Mouse (Mus musculus) v-Abl transformed pro-B cells (cell line): ENCODE measurements at regions not wholly inside any gene's neighbourhood (a gene's known extent, or its start where the extent isn't known, plus 50 kb on each side); places are given as distances from the start of the nearest gene placed in this dataset.

Source experiments
- in situ Hi-C, 2 experiments: fragments of 400-800 bp; cut with MboI; formaldehyde crosslinking; loops; one replicate each; pipeline ENCODE4 v1.15.1; 2025; ENCODE audit not compliant: unreplicated experiment in 2 of 2

- in situ Hi-C loops, result no loop called here
These were observed 52.0 kb upstream of the Mgat5 start for GRCm38 (mm10) chr1:127152840-127153239.

GRCm38 (mm10) chr1:127135521-127135920 is 69.3 kb upstream of the Mgat5 start:
- in situ Hi-C loops, result no loop called here

- in situ Hi-C loops, result no loop called here
These were observed 72.9 kb upstream of the Mgat5 start for GRCm38 (mm10) chr1:127131871-127132270.

GRCm38 (mm10) chr1:127124862-127125261 is 80.0 kb upstream of the Mgat5 start:
- in situ Hi-C loops, result no loop called here

GRCm38 (mm10) chr1:127118019-127118418 is 86.8 kb upstream of the Mgat5 start:
- in situ Hi-C loops, result no loop called here

GRCm38 (mm10) chr1:127107485-127107884 is 97.3 kb upstream of the Mgat5 start:
- in situ Hi-C loops, result no loop called here

- in situ Hi-C loops, result no loop called here
These were observed 99.0 kb upstream of the Mgat5 start for GRCm38 (mm10) chr1:127105861-127106260.

GRCm38 (mm10) chr1:127103664-127104063 is 101.2 kb upstream of the Mgat5 start:
- in situ Hi-C loops, result no loop called here

GRCm38 (mm10) chr1:127098871-127099420 is 105.9 kb upstream of the Mgat5 start:
- in situ Hi-C loops, result no loop called here

- in situ Hi-C loops, result no loop called here
These were observed 117.2 kb upstream of the Mgat5 start for GRCm38 (mm10) chr1:127087616-127088015.

- in situ Hi-C loops, result no loop called here
These were observed 118.8 kb upstream of the Mgat5 start for GRCm38 (mm10) chr1:127085988-127086387.

GRCm38 (mm10) chr1:127083761-127084308 is 121.0 kb upstream of the Mgat5 start:
- in situ Hi-C loops, result no loop called here

GRCm38 (mm10) chr1:127079012-127079411 is 125.8 kb upstream of the Mgat5 start:
- in situ Hi-C loops, result no loop called here

- in situ Hi-C loops, result no loop called here
These were observed 142.4 kb upstream of the Mgat5 start for GRCm38 (mm10) chr1:127062430-127062829.

- in situ Hi-C loops, result no loop called here
These were observed 158.9 kb upstream of the Mgat5 start for GRCm38 (mm10) chr1:127045711-127046420.

- in situ Hi-C loops, result no loop called here
These were observed 170.1 kb upstream of the Mgat5 start for GRCm38 (mm10) chr1:127034748-127035147.

- in situ Hi-C loops, result no loop called here
These were observed 173.3 kb upstream of the Mgat5 start for GRCm38 (mm10) chr1:127031563-127031962.

- in situ Hi-C loops, result loop anchor here in 1 of 2 experiments (10.0 kb wide), 1 partner anchor 166 kb away; no protein-coding TSS in a partner anchor
These were observed 175.8 kb upstream of the Mgat5 start for GRCm38 (mm10) chr1:127028872-127029497.

- in situ Hi-C loops, result loop anchor here (10.0 to 25.0 kb wide), 3 partner anchors 172 to 739 kb away; partner anchors contain the start of gene Ccnt2 (in 1 of the 2)
These were observed 181.7 kb upstream of the Mgat5 start for GRCm38 (mm10) chr1:127023100-127023499.

- in situ Hi-C loops, result loop anchor here (10.0 to 25.0 kb wide), 3 partner anchors 437 to 745 kb away; partner anchors contain the start of gene Ccnt2 (in 1 of the 2)
These were observed 187.1 kb upstream of the Nckap5 start for GRCm38 (mm10) chr1:127017698-127018097.

- in situ Hi-C loops, result loop anchor here (10.0 to 25.0 kb wide), 3 partner anchors 439 to 746 kb away; partner anchors contain the start of gene Ccnt2 (in 1 of the 2)
These were observed 185.3 kb upstream of the Nckap5 start for GRCm38 (mm10) chr1:127015894-127016245.
